Mouse (Mus musculus): ENCODE measurements at regions not wholly inside any gene's neighbourhood (a gene's known extent, or its start where the extent isn't known, plus 50 kb on each side); places are given as distances from the start of the nearest gene placed in this dataset.

- DNase-seq (ENCODE audit: low read depth in 2 of 2, low spot score in 2 of 2), result no peak
Observed at GRCm38 (mm10) chr3:52708746-52709145, 308.3 kb downstream of the Cog6 start.

- DNase-seq (ENCODE audit: low read depth in 2 of 2, low spot score in 2 of 2), result no peak
Observed at GRCm38 (mm10) chr3:52708301-52708700, 308.7 kb downstream of the Cog6 start.

GRCm38 (mm10) chr3:52706626-52707025, 310.4 kb downstream of the Cog6 start:
- DNase-seq (ENCODE audit: low read depth in 2 of 2, low spot score in 2 of 2), result no peak

- DNase-seq (ENCODE audit: low read depth in 2 of 2, low spot score in 2 of 2), result no peak
Observed at GRCm38 (mm10) chr3:52703751-52704150, 313.3 kb downstream of the Cog6 start.

- no peak for DNase-seq (ENCODE audit: low read depth in 2 of 2, low spot score in 2 of 2)
Observed at GRCm38 (mm10) chr3:52702962-52703361, 314.1 kb downstream of the Cog6 start.

GRCm38 (mm10) chr3:52701601-52702000, 315.4 kb downstream of the Cog6 start:
- no peak for DNase-seq (ENCODE audit: low read depth in 2 of 2, low spot score in 2 of 2)

- DNase-seq (ENCODE audit: low read depth in 2 of 2, low spot score in 2 of 2), result no peak
Observed at GRCm38 (mm10) chr3:52693813-52694212, 323.2 kb downstream of the Cog6 start.

GRCm38 (mm10) chr3:52685434-52686181, 331.4 kb downstream of the Cog6 start:
- no peak for DNase-seq (ENCODE audit: low read depth in 2 of 2, low spot score in 2 of 2)

- DNase-seq (ENCODE audit: low read depth in 2 of 2, low spot score in 2 of 2), result no peak
Observed at GRCm38 (mm10) chr3:52680824-52681388, 336.1 kb downstream of the Cog6 start.

- no peak for DNase-seq (ENCODE audit: low read depth in 2 of 2, low spot score in 2 of 2)
Observed at GRCm38 (mm10) chr3:52676886-52677670, 340.0 kb downstream of the Cog6 start.

- peak in 1 of 2 experiments; percentile 35 for DNase-seq (ENCODE audit: low read depth in 2 of 2, low spot score in 2 of 2)
Observed at GRCm38 (mm10) chr3:52670628-52671028, 346.4 kb downstream of the Cog6 start.

- no peak for DNase-seq (ENCODE audit: low read depth in 2 of 2, low spot score in 2 of 2)
Observed at GRCm38 (mm10) chr3:52663161-52663602, 353.9 kb downstream of the Cog6 start.

GRCm38 (mm10) chr3:52662164-52662908, 354.7 kb downstream of the Cog6 start:
- DNase-seq (ENCODE audit: low read depth in 2 of 2, low spot score in 2 of 2), result no peak

GRCm38 (mm10) chr3:52653006-52653405, 364.0 kb downstream of the Cog6 start:
- no peak for DNase-seq (ENCODE audit: low read depth in 2 of 2, low spot score in 2 of 2)

GRCm38 (mm10) chr3:52652476-52652870, 364.6 kb downstream of the Cog6 start:
- DNase-seq (ENCODE audit: low read depth in 2 of 2, low spot score in 2 of 2), result no peak

GRCm38 (mm10) chr3:52651862-52652475, 365.1 kb downstream of the Cog6 start:
- no peak for DNase-seq (ENCODE audit: low read depth in 2 of 2, low spot score in 2 of 2)

GRCm38 (mm10) chr3:52650071-52650470, 367.0 kb downstream of the Cog6 start:
- no peak for DNase-seq (ENCODE audit: low read depth in 2 of 2, low spot score in 2 of 2)

GRCm38 (mm10) chr3:52648836-52649500, 368.1 kb downstream of the Cog6 start:
- no peak for DNase-seq (ENCODE audit: low read depth in 2 of 2, low spot score in 2 of 2)

GRCm38 (mm10) chr3:52647900-52648299, 369.1 kb downstream of the Cog6 start:
- peak; percentile 67 to 69 for DNase-seq (ENCODE audit: low read depth in 2 of 2, low spot score in 2 of 2)

GRCm38 (mm10) chr3:52647161-52647692, 369.8 kb downstream of the Cog6 start:
- DNase-seq (ENCODE audit: low read depth in 2 of 2, low spot score in 2 of 2), result peak in 1 of 2 experiments; percentile 29
